Mouse (Mus musculus): ENCODE measurements around the gene Cerk.
"Not testable (repeated sequence)": the region's sequence is repeated elsewhere in the genome, so short reads cannot be mapped to it uniquely, and the experiment has no call there.

Cerk gene

DNA sequence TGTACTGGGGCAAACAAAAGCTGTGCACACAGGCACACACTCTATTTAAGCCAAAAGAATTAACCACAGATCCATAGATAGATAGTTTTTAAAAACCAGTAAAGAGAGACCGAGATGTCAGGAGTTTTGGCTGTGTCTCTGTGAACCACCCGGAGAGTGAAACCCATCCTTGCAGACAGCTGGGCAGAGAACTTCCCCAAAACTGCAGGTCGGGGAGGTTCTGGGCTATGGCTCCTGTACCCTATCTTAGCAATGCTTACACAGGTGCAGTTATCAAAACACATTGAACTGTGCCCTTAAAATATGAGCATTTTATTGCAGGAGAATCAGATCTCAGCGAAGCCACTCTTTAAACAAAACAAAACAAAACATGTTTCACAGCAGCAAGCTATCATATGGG is 5.5 kb downstream of the Cerk start:
- DNase-seq = no peak

DNA sequence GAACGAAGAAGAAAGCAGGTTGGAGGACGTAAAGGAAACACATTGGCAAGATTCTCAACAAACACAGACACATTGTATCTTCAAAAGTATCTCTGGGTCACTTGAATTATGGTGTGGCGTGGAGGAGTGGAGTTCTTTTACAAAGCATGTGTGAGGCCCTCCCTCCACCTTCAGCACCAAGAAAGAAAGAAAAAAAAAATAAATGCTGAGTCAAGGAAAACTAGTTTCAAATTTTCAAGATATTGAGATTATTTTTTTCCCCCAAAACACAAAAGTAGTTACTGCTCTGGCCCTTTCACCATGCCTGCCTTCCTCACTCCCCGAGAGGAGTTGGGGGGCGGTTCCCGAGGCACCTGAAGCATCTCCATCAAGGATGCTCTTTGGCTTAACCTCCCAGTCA is 7.3 kb downstream of the Cerk start:
- DNase-seq = no peak

DNA sequence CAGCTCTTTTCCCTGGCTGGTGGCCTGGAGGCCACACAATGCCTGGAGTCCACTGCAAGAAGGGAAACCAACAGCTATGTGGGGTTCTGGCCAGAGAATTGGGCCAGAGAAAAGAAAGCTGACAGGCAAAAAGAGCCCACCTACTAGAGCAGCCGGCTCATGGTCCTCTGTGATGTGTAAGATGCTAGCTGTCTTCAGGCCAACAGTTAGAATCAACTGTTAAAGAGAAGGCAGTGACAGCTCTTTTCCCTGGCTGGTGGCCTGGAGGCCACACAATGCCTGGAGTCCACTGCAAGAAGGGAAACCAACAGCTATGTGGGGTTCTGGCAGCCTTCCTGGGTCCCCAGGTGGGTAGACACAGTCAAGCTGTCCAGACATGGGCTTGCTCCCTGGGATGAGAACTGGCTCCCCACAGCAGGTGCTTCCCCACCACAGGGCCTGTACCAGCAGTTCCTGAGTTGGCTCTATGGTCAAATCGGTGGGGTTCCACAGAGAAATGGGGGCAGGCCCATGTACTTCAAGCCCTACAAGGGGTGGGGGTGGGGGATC is 8.2 kb downstream of the Cerk start:
- DNase-seq = not testable (repeated sequence)

DNA sequence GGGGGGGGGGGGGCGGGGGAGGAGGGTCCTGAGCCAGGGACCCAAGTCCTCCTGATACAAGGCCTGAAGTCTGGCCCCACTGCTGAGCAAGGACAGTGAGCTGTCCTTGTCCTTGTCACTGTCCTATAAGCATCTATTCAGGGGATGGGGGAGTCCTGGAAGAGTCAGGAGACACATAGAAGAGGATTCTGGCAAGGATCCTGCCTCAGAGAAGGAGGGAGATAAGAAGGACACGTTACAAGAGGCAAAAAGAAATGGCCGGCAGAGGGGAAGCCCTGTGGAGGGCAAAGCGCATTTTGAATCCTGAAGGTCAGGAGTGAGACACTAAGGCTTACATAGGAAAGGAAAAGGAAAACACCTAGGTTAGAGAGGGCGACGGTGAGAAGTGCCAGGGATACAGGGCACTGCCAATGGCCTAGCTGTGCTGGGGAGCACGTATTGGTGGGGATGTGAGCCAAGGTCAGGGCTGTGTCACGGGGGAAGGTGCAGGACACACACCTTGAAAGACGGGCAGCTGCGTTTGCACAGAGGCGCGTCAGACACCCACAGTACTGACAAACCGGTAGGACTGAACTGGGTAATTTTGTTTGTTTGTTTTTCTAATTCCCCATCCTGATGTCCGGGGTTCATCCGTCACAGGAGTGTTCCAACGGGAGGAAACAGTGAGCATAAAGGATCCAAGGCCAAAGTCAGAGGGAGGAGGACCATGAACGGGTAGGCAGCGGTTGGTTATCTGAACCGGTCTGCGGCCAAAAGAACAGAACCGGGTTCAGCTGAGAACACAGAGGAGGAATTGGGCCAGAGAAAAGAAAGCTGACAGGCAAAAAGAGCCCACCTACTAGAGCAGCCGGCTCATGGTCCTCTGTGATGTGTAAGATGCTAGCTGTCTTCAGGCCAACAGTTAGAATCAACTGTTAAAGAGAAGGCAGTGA is 8.9 kb downstream of the Cerk start:
- no peak for DNase-seq

DNA sequence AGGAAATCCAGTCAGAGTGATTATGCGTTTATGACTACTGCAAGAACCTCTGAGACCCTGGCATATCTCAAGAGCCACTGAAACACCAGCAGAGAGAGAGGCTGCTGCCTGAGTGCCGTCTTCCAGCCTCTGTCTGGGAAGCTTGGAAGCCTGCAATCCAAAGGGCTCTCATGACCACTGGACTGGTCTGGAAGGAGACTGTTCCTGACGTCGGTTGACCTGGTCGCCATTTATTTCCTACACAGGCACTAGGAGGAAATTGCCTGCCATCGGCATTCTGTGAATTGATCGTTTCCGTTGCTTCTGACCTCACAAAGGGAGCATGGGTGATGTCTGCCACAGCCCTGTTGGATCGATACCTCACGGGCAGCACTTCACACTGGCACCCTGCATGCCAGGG is 9.8 kb downstream of the Cerk start:
- no peak for DNase-seq

DNA sequence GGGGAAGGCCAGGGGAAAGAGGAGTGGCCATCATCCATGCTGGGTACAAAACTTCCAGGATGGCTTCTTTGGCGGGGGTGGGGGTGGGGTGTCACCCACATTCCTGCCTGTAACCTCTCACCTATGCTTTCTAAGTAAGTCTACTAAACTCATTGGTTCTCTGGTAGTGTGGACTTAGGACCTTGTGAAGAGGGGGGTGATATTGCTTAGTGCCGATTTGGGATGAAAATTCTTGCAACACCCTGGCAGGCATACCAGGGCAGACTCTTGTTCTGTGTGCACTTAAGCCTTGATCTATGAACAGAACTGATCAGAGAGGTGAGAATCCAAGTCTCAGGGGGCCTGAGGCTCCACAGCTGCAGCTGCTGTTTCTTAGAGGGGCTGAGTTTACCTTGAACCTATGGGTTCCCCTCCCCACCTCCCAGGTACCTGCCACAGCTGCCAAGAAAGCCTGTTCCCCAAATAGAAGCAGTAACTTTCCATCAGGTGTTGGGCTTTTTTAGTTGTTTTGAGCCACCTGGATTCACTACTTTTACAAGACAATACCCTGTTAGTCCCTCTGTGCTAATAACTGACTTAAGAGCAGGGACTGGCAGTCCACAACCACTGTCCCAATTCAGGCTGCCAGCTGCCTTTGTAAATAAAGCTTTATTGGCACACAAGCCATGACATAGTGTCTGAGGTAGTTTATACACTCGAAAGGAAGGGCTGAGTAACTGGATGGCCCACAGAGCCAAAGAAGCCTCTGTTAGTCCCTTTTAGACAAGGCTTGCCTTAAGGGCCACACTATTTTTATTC is 10.5 kb downstream of the Cerk start:
- no peak for DNase-seq

DNA sequence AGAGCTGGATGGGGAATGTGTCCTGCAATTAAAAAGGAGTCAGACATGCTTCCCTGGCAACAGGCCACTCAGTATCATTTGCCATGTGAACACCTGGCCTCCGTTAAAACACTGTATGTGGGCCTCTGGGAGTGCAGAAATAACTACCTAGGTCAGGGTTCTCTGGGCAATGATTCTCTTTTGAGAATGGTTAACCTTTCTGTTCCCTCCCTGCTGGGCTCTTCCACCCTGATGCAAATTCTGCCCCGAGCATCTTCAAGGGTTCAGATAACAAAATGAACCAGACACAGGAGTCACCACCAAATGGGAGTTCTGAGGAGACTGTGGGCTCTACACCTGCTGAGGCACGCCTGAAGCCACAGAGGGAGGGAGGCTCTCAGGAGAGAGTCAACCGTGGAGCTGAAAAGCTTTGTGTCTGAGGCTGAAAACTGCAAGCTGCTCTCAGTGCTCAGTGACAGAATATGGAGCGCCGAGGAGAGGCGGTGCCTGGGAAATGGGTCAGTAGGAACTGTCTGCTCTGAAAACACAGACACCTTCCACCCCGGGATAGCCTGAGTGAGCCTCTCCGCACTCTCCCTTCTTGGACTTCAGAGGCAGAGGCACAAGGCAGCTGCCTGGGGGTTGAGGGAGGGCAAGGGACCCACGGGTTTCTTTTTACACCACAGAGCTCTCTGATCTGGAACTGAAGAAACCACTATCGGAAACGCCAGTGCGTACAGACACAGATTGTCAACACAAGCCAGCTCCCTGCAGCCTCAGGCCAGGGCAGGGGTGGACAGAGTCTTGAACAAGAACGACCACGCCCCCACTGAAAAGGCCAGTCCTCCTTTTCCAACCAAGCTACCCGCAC is 12.6 kb downstream of the Cerk start:
- DNase-seq = no peak

DNA sequence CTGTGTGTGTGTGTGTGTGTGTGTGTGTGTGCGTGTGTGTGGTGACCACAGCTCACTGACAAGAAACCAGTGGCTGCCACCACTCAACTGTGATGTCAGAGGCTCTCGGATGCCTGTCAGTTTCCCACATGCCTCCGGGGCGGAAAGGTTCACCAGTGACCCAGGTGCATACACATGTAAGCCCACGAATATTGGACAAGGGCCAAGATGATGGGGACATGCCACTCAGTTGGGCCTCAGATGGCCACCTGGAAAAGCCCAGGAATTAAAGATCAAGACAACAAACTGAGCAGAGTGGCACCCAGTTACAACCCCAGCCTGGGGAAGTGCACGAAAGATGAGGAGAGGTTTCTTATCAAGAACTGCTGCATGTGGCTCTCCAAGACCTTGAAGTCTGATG is 13.4 kb downstream of the Cerk start:
- DNase-seq = no peak

DNA sequence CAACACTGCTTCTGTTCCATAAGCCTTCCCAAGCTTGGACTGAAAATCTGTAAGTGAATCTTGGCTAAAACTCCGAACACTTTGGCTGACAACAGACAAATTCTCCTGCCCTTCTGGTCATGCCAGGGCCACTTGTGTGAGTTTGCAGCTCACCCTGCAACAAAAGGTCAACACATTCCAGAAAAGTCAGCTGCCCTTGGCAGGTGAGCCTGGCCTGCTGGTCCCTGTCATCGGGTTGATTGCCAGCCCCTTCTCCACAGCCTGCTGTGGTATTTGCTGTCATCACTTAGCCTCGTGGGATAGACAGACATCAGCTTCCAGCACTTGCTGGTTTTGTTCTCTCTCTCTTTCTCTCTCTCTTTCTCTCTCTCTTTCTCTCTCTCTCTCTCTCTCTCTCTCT is 13.8 kb downstream of the Cerk start:
- no peak for DNase-seq

DNA sequence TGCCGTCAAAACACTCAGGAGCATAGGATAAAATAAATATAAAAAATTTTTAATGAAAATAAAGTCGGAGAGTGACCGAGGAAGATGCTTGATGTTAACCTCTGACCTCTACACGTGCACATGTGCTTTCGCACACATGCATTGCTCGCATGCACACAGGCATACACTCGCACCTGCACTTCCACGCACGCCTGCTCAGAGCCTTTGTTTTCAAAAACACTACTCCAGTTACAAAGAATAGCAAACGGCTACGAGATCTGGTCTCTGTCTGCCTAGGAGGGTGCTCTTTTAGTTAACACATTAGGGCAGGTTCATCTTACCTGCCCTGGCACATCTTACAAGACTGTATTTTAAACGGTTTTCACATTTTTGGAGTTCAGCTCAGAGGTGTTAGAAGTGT is 14.6 kb downstream of the Cerk start:
- no peak for DNase-seq

DNA sequence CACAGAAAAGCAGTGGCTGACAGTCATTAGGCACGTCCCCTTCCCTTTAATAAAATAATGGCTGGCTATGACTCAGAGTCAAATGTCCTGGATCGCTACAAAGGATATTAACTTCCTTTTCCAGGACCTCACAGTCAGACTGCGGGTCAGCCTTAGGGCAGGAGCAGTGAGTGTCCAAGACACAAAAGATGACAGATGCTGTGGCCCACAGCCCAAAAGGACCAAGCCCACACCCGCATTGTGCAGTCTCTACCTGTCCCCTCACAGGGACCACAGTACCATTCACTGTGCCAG is 16.2 kb downstream of the Cerk start:
- no peak for DNase-seq

DNA sequence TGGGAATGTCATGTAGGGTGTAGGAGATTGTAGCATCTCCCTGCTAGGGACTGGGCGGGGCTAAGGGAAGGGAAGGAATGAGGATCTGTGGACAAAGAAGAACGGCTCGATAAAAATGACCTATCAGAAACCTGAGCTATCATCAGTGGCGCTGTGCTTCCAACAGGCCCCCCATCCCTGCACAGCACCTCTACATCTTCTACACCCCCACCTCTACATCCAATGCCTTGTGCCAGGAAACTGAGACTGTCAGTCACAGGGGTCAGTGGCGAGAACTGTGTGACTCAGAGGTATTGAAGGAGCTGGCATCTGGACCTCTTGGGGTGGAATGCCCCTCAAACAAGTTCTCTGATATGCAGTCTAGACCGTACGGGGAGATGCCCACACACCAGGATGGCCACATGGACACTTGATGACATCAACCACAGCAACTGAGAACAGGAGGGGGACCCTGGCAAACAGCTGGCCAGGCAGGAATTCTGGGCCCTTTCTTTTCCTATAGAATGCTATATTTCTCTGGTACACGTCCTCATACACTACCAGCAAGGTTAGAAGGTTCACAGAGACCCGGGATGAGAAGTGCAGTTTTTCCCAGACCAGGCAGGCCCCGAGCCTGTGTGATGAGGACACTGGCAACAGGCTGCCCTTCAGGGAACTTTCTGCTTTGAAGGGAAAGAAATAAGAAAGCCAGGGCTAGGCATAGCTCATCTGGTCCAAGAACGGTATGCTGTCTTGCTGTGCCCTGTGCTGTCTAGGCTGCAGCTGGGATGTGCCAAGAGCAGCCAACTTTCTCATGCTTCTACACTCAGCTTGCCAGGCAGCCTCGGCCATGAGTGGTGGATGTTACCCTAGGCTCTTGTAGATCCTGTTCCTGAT is 16.8 kb downstream of the Cerk start:
- no peak for DNase-seq

DNA sequence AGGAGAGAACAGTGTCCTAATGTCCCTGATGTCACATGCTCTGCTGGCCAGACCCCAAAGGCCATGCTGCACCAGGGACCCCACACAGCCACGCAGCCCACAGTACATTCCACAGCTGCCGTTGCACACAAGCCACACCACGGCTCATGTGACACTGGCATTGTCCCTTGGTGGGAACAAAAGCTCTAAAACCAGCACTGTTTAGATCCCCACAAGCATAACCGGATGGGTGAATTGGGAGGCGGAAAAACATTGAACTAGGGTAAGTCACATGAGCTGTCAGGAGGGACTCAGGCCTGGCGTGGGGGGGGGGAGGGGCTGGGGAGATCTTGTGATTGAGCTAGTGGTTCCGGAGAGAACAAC is 17.5 kb downstream of the Cerk start:
- no peak for DNase-seq

DNA sequence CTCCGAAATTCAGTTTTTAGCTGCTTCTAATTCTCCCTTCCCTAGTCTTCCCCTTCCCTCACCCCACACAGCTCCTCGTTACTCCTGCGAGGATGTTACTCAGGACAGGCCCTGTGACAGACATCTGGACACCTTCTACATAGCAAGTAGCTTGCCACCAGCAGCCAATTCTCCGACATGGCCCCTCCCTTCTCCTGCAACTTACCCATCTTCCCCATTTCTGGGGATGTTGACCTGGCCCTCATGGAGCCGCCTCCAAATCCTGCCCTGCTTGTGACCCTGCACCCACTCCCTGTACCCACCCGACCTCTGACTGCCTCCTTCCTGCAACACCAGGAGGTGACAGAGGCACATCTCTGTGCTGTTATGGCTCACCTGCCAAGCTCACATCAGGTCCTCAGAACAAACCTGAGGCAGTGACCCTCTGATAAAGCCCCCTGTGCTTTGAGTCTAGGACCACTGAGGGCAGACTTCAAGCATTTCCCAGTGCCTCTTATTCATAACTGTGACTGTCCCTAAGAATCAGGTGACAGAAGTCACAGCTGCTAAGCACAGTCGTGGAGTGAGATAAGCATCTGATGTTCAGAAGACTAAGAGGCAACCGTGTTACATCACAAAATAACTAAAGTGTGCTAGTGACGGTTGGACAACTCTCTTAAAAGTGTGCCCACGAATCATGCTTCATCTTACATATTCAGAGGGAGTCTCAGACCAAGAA is 18.0 kb downstream of the Cerk start:
- no peak for DNase-seq

DNA sequence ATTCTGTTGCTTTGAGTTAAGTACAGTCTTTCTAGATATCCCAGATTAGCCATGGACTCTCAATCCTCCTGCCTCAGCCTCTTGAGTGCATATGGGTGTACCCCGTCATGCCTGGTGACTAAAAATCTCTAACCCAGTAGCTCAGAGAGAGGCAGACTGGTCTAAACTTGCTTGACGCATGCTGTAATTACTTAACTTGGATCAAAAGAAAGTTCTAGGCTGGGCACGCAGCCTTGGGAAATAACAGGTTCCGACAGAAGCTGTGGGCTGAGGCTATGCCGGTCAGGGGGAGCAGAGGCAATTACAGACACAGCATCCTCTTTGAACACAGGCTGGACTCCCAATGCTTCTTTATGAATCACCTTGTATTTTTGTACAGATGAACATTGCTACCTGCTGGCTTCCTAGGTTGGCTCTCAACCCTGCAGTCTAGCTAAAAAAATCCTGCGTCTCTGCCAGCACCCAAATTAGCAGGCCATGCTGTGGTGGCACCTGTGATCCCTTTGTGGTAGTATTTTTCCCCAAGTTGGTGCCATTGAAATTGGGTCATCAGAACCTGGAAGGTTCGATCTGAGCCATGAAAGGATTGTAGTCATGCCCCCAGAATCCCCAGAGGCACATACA is 18.8 kb downstream of the Cerk start:
- no peak for DNase-seq

DNA sequence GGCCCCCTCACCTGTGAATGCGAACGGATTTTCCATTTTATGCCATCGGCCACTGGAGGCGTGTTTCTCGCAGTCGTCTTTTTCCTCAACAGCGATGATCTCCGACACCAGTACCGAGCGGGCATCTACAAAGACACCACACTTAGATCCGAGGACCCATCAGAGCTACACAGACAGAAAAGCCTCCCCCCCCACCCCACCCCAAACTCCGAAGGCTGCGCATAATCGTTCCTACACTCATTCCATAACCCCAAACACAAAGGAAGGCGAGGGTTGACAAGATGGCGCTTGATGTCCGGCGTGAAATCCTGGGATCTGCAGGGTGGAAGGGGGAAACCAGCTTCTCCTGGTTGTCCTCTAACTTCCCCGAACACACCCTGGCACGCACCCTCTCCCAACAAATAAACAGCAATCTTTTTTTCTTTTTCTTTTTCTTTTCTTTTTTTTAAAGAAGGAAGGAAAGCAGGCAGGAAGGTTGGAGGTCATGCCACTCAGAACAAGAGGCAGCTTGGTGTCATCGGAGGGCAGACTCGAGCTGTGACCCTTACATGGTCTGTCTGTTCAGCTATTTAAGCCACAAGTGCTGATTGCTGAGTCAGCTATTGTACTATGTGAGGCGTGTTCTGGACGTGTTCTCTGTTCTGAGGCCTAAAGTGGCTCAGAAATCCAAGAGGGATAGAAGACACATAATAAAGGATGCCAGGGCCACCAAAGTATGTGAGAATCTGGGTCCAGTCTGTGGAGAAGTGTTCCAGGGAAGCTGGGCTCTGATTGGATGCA is 19.9 kb downstream of the Cerk start:
- no peak for DNase-seq

DNA sequence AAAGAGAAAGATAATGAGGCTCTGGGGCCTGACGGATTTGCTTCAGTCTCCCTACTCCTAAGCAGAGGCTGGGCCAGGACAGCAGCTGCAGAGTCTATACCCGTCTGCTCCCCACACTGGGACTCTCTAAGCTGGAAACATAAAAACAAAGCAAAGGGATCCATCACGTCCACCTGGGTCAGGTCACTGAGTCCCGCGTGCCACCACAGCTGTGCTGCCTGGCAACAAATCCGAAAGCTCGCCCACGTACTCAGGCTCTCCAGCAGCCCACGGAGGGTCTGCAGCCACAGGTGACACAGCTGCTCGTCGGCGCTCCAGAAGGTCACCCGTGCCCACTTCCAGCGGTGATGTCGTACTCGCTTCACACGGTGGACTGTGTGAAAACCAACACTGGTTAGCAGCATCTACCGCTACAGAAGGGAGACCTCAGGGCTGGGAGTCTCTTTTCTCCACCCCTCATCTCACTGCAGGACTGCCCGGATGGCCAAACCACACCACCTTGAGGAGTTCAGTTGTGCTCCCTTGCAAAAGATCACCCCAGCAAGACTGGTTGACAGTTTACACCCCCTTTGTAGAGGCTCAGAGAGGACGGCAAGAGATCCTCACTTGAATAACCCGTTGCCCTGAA is 21.1 kb downstream of the Cerk start:
- no peak for DNase-seq

DNA sequence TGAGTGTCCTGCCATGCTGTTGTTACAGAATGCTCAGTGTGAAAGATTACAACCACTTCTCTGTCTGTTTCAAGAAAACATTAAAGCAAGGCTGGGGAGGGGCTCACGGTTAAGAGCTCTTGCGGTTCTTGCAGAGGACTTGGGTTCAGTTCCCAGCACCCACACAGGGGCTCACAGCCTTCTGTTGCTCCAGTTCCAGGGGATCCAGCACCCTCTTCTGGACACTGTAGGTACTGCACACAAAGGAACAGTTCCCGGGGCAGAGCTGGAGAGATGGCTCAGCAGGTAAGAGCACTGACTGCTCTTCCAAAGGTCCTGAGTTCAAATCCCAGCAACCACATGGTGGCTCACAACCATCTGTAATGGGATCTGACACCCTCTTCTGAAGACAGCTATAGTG is 24.1 kb downstream of the Cerk start:
- DNase-seq = not testable (repeated sequence)

DNA sequence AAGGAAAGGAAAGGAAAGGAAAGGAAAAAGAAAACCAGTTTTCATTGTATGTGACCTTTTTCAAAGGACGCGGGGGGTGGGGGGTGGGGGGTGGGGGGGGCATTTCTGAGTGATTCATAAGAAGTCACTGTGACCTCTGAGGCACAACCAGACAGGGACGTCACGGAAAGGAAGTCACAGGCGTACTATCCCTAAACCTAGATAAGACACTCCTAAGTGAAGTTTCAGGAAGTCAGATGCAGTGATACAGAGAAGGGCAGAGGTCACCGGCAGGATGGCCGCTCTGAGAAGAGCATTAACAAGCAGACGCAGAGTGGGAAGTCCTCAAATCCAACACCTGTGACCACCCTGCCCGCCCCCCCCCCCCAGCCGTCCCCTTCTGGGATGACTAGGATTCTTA is 25.0 kb downstream of the Cerk start:
- DNase-seq = no peak

DNA sequence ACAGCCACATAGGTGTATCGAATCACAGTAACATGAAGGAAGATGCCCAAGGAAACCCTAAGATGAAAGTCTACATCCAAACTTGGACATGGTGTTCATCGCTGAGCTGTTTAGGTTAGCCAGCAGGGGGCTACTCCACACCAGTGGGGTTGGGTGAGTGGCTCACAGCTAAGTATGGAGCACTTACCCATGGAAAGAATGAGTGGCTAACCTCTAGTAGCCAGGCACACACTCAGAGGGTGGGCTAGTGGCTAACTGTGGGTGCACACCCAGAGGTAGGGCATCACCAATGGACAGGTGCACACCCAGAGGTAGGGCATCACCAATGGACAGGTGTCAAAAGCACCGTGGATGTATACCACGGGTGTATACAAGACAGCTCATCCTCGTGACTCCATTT is 26.2 kb downstream of the Cerk start:
- no peak for DNase-seq
